Mouse (Mus musculus) left cerebral cortex, postnatal 4 days (tissue): ENCODE results near the gene Itpkc. TPM values are rescaled to one million over a fixed set of nuclear protein-coding genes. Genes with fewer than 3 reads are reported as not detected.

Experiments used
- DNase-seq: peaks from one replicate; pipeline ENCODE4 v3.0.0-alpha.2; 2022
- intact Hi-C: fragments of 180-260 bp; cut with DNase I; formaldehyde crosslinking; loops from one replicate; pipeline ENCODE4 v1.15.1; 2025
- total RNA-seq, 2 experiments: library from RNA; stranded (reverse); gene quantifications; 2 replicates each; pipeline ENCODE4 v1.2.3; 2021

Itpkc gene
- total RNA-seq, 2 experiments from 2014 or later = 14.1 to 14.3 TPM

DNA sequence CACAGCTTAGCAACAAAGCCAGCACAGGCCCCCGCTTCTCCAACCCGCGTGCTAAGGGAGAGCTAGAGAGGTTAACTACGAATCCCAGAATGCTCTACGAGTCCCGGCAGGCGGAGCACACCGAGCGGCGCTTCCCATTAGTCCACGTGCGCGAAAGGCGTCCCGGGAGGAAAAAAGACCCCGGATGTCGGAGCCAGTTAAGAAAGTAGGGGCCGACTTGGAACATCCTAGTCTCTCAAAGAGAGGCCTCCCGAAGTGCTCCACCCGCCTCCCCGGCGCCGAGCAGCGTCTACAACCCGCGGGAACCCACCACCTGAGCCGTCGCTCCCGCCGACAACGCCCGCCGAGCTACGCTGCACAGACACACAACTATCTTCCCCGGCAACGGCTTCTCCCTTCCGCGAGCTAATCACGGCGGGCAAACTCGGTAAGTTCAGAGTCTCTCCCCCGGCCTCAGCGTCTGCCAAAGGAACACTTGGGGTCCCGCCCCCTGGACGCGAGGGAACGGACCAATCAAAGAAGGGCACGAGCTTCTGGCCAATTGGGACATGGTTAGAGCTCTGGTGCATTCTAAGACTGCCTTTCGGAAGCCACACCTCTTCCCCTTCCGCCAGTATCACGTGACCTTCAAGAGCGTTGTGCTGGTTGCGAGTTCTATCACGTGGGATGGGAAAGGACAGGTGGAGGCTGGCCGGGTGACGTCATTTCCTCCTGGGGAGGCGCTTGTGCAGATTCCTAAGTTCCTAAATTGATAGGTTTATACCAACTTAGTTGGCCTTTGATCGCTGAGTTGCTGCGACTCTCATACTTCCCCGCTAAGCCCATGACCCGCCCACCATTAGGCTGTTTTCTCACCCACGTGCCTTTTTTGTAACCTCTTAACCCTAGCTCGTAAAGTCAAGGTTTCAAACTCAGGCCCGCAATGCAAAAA, 32.5 kb downstream of the Itpkc start, which contains the start of the genes BC024978 and Snrpa:
Gene BC024978 (plus strand): TSS at position 101 of the 931 bp plus-strand sequence.
Gene Snrpa (minus strand): TSS at position 591 of the 931 bp plus-strand sequence.
- intact Hi-C loops = no loop called here
- peak; percentile 94 for DNase-seq

- no peak for DNase-seq
- intact Hi-C loops = no loop called here
Measured at GRCm38 (mm10) chr7:27193731-27194130, 34.7 kb downstream of the Itpkc start.

GRCm38 (mm10) chr7:27192434-27192833, 36.0 kb downstream of the Itpkc start:
- intact Hi-C loops = no loop called here
- no peak for DNase-seq

DNA sequence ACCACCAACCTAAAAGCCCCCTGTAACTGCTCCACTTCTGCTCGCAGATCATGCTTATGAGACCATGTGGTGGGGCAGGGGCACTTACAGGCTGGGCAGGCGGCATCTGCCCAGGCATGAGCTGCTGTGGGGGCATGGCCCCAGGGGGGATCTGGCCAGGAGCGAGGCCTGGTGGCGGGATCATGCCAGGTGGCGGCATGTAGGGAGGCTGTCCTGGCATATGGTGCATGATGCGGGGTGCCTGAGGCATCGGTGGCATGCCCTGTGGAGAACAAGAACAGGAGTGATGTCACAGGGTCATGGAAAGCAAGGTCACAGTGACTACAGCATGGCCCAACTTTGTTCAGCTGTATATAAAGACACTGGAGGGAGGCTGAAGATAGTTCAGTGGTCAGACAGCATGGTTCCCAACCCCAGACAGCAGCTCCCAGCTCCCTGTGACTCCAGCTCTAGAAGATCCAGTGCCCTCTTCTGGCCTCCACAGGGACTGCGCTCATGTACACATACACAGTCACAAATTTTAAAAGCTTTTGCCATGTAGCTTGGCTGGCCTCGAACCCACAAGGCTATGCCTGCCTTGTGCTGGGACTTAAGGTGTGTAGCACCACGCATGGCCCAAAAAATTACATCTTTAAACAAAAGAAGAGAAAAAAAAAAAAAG, 39.1 kb downstream of the Itpkc start:
- intact Hi-C loops = no loop called here
- DNase-seq = no peak

DNA sequence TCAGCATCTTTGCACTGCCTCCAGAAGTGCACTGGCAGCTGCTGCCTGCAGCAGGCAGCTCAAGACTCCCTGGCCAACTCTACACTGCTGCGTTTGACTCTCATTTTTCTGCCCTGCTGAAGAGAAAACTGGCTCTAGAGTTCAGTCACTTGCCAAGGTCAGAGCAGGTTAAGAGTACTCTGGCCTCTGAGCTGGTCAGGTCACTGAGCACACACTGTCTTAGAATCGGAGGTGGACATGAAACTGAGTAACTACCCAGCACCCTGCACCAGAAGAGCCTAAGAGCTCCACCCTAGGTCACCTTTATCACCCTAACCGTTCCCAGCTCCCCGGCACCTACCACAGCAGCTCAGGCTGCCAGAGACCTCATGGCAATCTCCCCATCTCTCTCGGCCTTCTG, 42.5 kb downstream of the Itpkc start:
- intact Hi-C loops = no loop called here
- DNase-seq = no peak

DNA sequence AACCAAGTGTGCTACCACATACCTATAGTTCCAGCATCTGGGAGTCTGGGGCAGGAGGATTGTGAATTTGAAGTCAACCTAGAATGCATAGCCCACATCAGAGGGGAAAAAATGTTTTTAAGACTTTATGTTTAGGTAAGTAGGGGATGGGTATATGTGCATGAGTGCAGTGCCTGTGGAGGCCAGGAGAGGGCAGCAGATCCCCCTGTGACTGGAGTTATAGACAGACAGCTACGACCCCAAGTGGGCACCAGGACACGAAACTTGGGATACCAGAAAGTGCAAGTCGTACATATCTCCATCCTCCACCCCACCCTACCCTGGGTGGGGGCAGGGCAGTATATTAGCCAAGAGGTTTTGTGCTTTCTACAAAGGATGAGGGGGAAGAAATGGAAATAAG, 43.5 kb downstream of the Itpkc start:
- no peak for DNase-seq
- intact Hi-C loops = no loop called here

DNA sequence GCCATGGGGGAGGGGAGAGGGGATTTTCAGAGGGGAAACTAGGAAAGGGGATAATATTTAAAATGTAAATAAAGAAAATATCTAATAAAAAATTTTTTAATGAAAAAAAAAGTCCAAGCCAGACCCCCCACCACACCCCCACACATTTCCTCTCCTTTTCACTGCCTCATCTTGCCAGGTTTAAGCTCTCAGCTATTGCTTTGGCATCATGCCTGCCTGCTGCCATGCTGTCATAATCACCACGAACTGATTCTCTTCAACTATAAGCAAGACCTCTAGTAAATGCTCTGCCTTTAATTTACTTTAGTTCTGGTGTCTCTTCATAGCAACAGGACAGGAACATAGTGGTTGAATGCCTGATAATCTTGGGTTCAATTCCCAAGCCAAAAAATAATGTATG, 46.0 kb downstream of the Itpkc start:
- intact Hi-C loops = no loop called here

GRCm38 (mm10) chr7:27180837-27181695, 47.4 kb downstream of the Itpkc start, which contains the start of the genes Gm21983 and Mia:
Gene Gm21983 (minus strand): TSS chr7:27181086.
Gene Mia (minus strand): TSS chr7:27181157.
- no peak for DNase-seq
- intact Hi-C loops = no loop called here

More for the DNA sequence above, 46.0 kb downstream of the Itpkc start:
- DNase-seq = no peak

DNA sequence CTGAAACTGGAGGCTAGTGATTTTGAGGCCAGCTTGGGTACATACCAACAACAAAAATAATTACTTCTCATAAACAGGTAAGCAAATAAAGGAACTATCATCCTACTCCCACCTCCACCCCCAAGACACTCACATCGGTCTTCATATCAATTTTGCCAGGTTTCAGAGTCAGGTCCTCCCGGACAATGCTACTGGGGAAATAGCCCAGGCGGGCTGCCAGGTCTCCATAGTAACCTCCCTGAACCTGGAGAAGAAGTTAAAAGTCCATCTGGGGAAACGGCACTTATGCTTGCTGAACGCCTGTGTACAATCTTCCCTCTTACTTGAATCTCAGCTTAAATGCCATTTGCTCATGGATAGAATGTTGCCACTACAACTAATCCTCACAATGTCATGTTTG, 48.4 kb downstream of the Itpkc start:
- intact Hi-C loops = no loop called here
- peak; percentile 77 for DNase-seq

- DNase-seq = no peak
- intact Hi-C loops = no loop called here
Measured at GRCm38 (mm10) chr7:27179217-27179918, 49.1 kb downstream of the Itpkc start.

DNA sequence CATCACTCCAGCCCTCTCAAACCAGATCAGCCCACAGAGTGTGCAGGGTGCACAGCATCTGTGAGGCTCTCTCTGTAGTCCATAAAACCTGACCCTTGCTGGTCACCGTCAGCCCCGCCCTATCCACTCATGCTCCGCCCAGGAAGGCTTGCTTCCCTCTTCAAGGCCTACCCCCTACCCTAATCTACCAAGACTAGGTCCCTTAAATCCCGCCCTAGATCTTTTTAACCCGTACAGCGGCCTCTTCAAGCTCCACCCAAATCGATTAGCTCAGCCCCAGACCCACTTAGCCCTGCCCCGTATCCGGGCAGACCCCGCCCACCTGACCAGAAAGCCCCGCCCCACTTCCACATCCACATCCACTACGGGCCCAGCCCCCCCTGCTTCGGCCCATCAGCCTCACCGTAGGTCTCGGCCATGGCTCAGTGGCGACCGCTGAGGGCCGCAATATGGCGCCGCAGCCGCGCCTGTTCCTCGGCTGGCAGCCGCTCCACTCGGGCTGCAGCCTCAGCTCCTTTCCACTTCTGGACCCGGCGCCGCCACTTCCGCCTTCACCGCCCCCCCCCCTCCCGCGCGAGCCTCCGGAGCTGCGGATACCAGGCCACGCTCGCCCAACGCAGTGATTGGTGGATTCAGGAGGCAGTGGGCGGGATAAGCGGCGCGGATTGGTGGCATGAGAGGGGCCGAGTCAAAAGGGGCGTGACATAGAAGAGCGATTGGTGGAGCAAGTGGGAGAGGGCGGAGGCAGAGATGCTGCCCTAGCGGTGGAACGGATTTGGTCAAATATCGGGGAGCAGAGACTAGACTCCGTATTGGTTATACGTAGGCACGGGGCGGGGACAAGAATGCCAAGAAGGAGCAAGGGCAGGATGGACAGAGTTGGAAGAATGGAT, 49.9 kb downstream of the Itpkc start, which contains the start of gene Rab4b:
Gene Rab4b (minus strand): TSS at position 573 of the 893 bp plus-strand sequence.
- peak; percentile 99 for DNase-seq
- intact Hi-C loops = no loop called here

GRCm38 (mm10) chr7:27177942-27178323, 50.5 kb downstream of the Itpkc start:
- intact Hi-C loops = no loop called here
- DNase-seq = no peak

- intact Hi-C loops = no loop called here
- DNase-seq = no peak
Measured at GRCm38 (mm10) chr7:27174896-27175295, 53.6 kb downstream of the Itpkc start.

DNA sequence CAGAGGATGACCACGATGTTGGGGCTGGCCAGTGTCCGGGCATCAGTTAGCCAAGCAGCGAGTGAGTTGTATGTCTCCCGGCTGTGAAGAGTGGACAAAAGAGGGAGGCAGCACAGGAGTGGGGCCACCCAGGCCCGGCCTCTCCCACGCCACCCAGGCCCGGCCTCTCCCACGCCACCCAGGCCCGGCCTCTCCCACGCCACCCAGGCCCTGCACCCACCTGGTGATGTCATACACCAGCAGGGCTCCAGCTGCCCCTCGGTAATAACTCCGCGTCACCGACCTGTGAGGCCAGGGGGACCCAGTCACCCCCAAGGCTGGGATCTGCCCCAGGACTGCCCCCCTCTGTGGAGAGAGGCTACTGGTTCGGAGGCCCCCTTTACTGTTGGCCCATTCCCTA, 54.0 kb downstream of the Itpkc start:
- no peak for DNase-seq
- intact Hi-C loops = no loop called here

GRCm38 (mm10) chr7:27170981-27171380, 57.5 kb downstream of the Itpkc start:
- intact Hi-C loops = no loop called here
- DNase-seq = no peak

GRCm38 (mm10) chr7:27168371-27168770, 60.1 kb downstream of the Itpkc start:
- intact Hi-C loops = no loop called here
- no peak for DNase-seq

DNA sequence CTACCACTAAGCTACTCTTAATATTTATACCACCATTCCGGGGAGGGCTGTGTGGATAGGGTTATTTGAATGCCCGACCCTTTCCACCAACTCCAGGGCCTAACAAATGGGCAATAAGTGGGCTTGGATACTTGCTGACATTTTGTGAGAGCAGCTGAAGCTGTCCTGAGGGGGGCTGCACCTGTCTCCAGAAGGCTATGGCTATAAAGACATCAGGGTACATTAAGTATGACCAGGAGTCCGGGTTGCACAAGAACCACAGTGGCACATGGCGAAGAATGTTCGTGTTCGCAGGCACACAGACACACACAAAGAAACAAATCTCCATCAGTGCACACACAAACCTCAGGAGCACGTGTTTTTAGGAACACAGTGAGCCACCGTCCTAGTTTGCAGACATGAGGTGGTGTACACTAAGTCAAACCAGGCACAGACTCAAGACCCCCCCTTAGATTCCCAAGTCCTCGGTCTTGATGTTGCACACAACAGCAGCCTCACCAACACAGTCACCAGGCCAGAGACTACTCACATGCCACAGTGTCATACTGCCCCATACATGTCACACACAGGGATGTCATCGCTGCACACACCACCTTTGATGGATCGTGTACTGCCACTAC, 60.9 kb downstream of the Itpkc start:
- intact Hi-C loops = no loop called here
- DNase-seq = no peak

GRCm38 (mm10) chr7:27166614-27167474, 61.6 kb downstream of the Itpkc start, which contains the start of gene Egln2:
Gene Egln2 (minus strand): TSS chr7:27166802.
- intact Hi-C loops = no loop called here
- peak; percentile 98 for DNase-seq
